Mouse (Mus musculus) bone marrow, adult 2 months (tissue): ENCODE measurements around the gene Ssh3. TPM values are rescaled to one million over a fixed set of nuclear protein-coding genes. Genes with fewer than 3 reads are reported as not detected.

ENCODE experiments used
- H3K27ac ChIP-seq: fragments of 200-500 bp; 2 replicates; pipeline ENCODE4 v1.5.1; 2012; ENCODE audit warnings: low read depth, mild to moderate bottlenecking, control low read depth, inconsistent platforms, low read length; ENCODE audit not compliant: control insufficient read depth, poor library complexity, insufficient read depth
- H3K4me1 ChIP-seq: fragments of 200-500 bp; 2 replicates; pipeline ENCODE4 v1.6.1; 2011; ENCODE audit warnings: low read length; ENCODE audit not compliant: control insufficient read depth, insufficient read depth
- H3K4me3 ChIP-seq: fragments of 200-500 bp; replicated peaks from 2 replicates; pipeline ENCODE3; 2011; ENCODE audit warnings: mild to moderate bottlenecking, low read depth, low read length, control low read depth; ENCODE audit not compliant: control insufficient read depth
- CTCF ChIP-seq: fragments of 200-500 bp; IDR thresholded peaks from 2 replicates; pipeline ENCODE4 v1.5.1; 2011; ENCODE audit warnings: low read length, control low read depth; ENCODE audit not compliant: control insufficient read depth, insufficient read depth
- POLR2A ChIP-seq: fragments of 200-500 bp; IDR thresholded peaks from 2 replicates; pipeline ENCODE4 v1.6.1; 2011; ENCODE audit warnings: low read depth, mild to moderate bottlenecking, control low read depth, low read length, borderline replicate concordance; ENCODE audit not compliant: control insufficient read depth
- WGBS: fragments of 180-500 bp; shearing (Covaris S2); methylation state at CpG from one replicate; pipeline ENCODE4 v1.1.7; 2018; 5-methylcytosine and 5-hydroxymethylcytosine counted together
- polyA plus RNA-seq: library from polyadenylated mRNA; stranded (reverse); fragments of >200 nt; gene quantifications from 2 replicates; pipeline ENCODE4 v1.2.4, GENCODE M21; 2011; ENCODE audit warnings: low replicate concordance; ENCODE audit not compliant: missing spikeins, insufficient read depth, insufficient read length

The Ssh3 gene
- polyA plus RNA-seq, 1 experiment: 20.7 TPM

DNA sequence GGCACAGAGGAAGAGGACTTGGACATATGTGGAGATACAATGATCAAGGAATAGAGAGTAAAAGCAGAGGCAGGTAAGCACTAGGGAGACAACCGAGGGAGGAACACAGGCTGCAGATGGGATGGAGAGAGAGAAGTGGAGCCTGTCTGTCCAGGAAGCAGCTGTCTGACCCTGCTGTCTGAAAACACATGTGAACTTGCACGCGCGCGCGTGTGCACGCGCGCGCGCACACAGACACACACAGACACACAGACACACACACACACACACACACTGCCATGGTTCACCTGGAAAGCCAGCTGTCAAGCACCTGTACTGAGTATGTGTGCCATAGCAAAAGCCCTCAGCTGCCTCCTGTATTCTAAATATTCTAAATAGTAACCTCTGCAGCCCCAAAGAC, 50.7 kb downstream of the Ssh3 start:
- peak overlapping the region; percentile 42 for H3K27ac ChIP-seq
- TF ChIP-seq CTCF (no peak), POLR2A (no peak)
- WGBS: 39% methylated on average over 11 of the region's 11 CpGs
- H3K4me3 ChIP-seq: no peak overlapping the region
- peaks cover 19% of the 10 kb centered on the region for H3K4me1 ChIP-seq

DNA sequence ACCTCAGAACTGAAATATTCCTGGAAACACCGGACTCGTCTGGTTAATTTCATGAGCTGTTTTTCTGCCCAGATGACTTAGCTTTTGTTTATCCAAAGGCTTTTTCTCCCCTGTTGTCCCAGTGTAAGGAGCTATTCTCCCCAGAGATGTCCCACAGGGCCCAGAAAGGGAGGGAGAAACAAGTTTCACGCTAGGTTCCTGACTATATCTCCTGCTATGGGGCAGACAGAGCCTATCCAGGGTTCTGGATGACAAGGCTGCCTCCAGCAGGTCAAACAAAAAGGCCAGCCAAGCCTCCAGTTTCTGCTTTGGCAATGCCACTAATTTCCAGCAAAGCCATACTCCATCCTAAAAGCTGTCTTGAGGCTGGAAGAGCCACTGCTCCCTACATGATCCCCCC, 51.1 kb downstream of the Ssh3 start:
- Histone ChIP-seq H3K27ac (peak overlapping the region; percentile 42; the same call in 1 of the 2 replicates), H3K4me3 (no peak overlapping the region), H3K4me1 (peaks cover 19% of the 10 kb centered on the region)
- TF ChIP-seq CTCF (no peak), POLR2A (no peak)
- 73% methylated on average over 3 of the region's 3 CpGs for WGBS

DNA sequence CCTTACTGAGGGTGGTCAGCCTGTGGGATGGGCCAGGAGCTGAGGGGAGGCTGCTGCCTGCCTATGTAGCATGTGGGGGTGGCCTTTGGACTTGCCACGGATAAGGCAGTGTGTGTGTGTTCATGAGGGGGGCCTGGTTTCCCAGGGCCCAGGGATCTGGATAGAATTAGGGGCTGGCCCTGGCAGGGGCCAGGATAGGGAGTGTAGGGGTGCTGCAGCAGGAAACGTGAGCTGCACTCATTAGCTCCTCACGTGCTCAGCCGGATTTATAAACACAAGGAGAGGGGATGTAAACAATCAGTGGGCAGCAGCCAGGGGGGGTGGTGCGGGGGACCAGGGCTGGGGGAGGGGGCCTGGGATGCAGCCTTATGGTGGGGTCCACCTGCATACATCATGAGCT, 51.8 kb downstream of the Ssh3 start:
- no peak overlapping the region for H3K27ac ChIP-seq
- TF ChIP-seq POLR2A (no peak), CTCF (no peak)
- H3K4me1 ChIP-seq: peaks cover 14% of the 10 kb centered on the region
- H3K4me3 ChIP-seq: no peak overlapping the region
- WGBS: 52% methylated on average over 5 of the region's 5 CpGs

DNA sequence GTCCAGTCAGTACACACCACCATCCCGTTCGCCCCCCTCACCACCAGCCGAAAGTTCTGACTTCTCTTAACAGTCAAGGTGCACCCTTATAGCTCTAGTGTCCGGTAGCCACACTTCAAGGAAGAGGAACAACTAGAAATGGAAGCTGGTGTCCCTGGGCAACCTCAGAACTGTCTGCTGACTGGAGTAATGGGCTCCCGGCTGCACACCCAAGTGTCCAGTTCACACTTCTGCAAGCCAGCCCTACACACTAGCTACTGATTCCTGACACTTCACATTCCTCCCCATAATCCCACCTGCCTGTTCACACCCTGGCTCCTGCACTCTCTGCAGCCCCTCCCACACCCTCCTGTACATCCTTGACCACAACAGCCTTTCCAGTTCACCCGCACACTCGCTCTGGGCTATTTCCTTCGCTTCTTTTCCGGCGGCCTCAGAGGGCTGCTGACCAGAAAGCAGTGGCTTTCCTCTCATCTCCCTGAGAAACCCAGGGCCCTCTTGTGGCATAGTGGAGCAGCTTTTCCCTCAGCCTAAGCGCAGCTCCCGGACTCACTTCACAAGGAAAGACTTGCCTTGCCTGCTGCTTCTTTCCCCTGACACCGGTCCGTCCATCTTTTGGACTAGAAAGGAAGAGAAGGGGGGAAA, 52.8 kb downstream of the Ssh3 start:
- no peak for TF ChIP-seq CTCF
- no peak for TF ChIP-seq POLR2A
- Histone ChIP-seq H3K4me3 (peak overlapping the region; percentile 16), H3K27ac (no peak overlapping the region), H3K4me1 (peaks cover 11% of the 10 kb centered on the region)
- WGBS: 17% methylated on average over 14 of the region's 14 CpGs

DNA sequence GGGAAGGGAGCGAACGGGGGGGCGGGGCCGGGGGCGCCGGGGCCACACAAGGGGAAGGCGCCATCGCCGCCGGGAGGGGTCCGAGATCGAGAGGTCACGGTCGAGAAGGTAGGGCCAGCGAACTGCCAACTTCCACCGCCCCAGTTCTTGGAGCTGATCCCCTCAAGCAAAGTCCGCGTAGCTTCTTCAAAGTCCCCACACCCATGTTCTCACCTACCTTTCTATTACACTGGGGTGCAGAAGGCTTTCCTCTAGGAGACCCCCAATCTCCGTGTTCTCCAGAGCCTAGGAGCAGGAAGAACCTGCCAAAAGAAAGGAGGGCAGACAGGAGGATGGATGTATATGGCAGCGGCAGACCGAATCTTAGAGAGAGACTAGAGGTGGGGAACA, 53.5 kb downstream of the Ssh3 start:
- Histone ChIP-seq H3K4me3 (peak overlapping the region; percentile 52), H3K4me1 (peaks cover 9% of the 10 kb centered on the region), H3K27ac (0 out of 2 replicates have a peak overlapping the region, but pooled peaks have one; percentile 3)
- no peak for TF ChIP-seq POLR2A
- TF ChIP-seq CTCF: no peak
- WGBS: 1% methylated on average over 15 of the region's 21 CpGs

DNA sequence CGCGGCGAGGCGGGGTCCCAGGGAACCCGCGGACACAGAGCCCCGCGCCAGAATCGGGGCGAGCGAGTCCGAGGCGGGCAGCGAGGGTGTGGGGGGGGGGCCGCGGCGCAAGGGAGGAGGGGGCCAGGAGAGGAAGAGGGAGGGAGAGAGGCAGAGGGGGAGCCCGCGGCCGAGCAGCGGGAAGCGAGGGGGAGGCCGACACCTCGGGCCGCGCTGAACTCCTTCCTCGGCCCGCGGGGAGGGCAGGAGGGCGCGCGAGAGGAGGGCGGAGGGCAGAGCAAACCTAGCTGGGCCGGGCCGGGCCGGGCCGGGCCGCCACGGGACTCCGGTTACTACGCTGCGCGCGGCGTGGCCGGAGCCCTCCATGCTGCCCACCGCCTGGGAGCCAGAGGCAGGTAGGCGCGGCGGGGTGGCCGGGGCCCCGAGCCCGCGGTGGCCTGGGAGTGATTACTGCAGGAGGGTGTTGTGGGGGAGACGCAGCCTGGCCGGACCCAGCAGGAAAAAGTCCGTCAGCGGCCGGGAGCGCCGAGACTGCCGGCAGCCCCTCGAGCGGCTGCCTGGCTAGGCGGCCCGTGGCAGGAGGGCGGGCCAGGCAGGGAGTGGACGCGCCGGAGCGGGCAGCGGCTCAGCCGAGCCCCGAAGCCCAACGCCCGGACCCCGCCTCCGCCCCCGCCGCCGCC, 54.1 kb downstream of the Ssh3 start:
- TF ChIP-seq CTCF: no peak
- no peak for TF ChIP-seq POLR2A
- H3K4me1 ChIP-seq: peaks cover 7% of the 10 kb centered on the region
- peak overlapping the region; percentile 49 for H3K4me3 ChIP-seq
- peak overlapping the region; percentile 93 for H3K27ac ChIP-seq
- WGBS: under 1% methylated on average over 64 of the region's 81 CpGs

DNA sequence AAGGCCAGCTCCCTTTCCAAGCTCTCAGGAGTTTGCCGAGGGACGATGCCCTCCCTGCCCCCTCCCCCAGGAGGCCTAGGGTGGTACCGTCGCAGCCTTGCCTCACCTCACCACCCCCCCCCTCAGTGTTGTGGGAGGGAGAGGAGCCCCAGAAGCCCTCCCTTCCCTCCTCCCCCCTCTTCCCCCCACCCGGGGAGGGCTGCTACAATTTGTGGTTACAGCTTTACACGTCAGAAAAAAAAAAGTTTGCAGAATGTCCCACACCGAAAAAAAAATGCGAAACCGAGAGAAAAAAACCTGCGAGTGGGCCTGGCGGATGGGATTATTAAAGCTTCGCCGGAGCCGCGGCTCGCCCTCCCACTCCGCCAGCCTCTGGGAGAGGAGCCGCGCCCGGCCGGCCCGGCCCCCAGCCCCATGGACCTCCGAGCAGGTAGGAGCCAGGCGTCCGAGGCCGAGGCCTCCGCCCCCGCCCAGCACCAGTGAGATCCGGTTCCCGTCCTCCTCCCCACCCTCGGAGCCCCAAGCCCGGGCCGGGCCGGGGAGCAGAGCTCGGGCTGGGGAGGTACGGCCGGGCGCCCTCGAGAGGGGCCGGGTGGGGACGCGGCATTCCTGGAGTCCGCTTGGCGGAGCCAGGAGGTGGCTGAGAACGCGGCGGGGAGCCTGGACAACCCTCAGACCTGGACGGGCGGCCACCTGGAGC, 54.8 kb downstream of the Ssh3 start, which contains the start of the genes Clcf1 and AC109138.7:
Clcf1 (plus strand) TSS at position 168 of the 700 bp plus-strand sequence.
AC109138.7 (plus strand) TSS at position 287 of the 700 bp plus-strand sequence.
- Histone ChIP-seq H3K4me1 (peaks cover 5% of the 10 kb centered on the region), H3K4me3 (peak within 1 kb of the TSS; percentile 49), H3K27ac (peak within 1 kb of the TSS; percentile 93)
- under 1% methylated on average over 49 of the region's 49 CpGs for WGBS
- TF ChIP-seq CTCF: no peak
- TF ChIP-seq POLR2A: no peak

DNA sequence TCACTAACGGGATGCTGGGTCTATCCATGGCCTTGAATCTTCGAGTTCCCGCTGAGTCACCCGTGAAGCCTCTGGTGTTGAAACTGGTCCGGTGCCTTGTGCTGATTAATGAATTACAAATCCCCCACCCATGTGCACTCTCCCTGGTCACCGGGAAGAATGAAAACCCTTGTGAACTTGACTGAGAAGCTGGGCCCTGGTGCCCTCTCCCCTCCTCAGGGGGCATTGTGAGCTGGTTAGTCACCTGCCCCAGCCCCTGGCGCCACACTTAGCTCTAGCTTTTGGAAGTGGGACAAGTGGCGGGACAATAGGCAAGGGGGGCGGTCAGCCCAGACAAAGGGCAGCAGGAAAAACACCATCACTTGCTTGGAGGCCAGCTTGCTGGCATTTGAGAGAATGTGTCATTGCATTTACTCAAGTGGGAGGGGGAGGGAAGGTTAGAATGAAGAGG, 55.4 kb downstream of the Ssh3 start:
- 13% methylated on average over 9 of the region's 9 CpGs for WGBS
- peak overlapping the region; percentile 15 for H3K4me3 ChIP-seq
- TF ChIP-seq CTCF (no peak), POLR2A (no peak)
- peaks cover 5% of the 10 kb centered on the region for H3K4me1 ChIP-seq
- H3K27ac ChIP-seq: peak overlapping the region; percentile 49; the same call in 1 of the 2 replicates
